Mouse (Mus musculus) heart, postnatal 25 days (tissue): ENCODE measurements at regions not wholly inside any gene's neighbourhood (a gene's known extent, or its start where the extent isn't known, plus 50 kb on each side); places are given as distances from the start of the nearest gene placed in this dataset.

ENCODE experiments used
- DNase-seq: peaks from one replicate; pipeline ENCODE4 v3.0.0; 2022; ENCODE audit warnings: low spot score
- intact Hi-C: fragments of 180-260 bp; cut with DNase I; formaldehyde crosslinking; loops from one replicate; pipeline ENCODE4 v1.15.1; 2025

GRCm38 (mm10) chrX:150709416-150709815 lies 52.0 kb upstream of the Tro start:
- DNase-seq = no peak
- intact Hi-C loops = loop anchor here (5.0 to 10.0 kb wide), 2 partner anchors 248 to 405 kb away; no protein-coding TSS in a partner anchor
